Mouse (Mus musculus) ovary, postnatal 14 days (tissue): ENCODE measurements at regions not wholly inside any gene's neighbourhood (a gene's known extent, or its start where the extent isn't known, plus 50 kb on each side); places are given as distances from the start of the nearest gene placed in this dataset.

Experiments
- DNase-seq: peaks from one replicate; pipeline ENCODE4 v3.0.0; 2022; ENCODE audit warnings: low spot score

- no peak for DNase-seq
These were observed 254.0 kb downstream of the Gm12728 start for GRCm38 (mm10) chr4:106043661-106044060.

GRCm38 (mm10) chr4:106048053-106048452 lies 258.4 kb downstream of the Gm12728 start:
- DNase-seq, result no peak

- no peak for DNase-seq
These were observed 259.1 kb downstream of the Gm12728 start for GRCm38 (mm10) chr4:106048797-106049196.

DNA sequence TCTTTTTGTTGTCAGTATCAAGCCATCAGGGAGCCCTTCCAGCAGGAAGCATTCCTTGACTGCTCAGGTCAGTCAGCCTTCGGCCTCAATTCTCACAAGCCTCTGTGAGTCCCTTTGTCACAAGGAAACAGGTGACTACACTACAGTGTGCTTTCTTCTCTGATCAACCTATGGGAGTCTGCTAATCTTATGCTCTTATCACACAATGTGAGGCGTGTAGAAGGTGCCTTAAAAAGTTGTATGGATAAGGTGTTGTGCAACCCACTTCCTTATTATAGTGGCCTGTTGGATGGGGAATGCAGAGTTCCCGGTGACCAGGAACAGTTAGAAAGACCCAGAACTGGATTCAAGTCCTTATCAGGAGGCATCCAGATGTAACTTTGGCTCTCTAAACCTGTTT lies 260.2 kb downstream of the Gm12728 start:
- no peak for DNase-seq

GRCm38 (mm10) chr4:106050297-106050696 lies 260.6 kb downstream of the Gm12728 start:
- no peak for DNase-seq

DNA sequence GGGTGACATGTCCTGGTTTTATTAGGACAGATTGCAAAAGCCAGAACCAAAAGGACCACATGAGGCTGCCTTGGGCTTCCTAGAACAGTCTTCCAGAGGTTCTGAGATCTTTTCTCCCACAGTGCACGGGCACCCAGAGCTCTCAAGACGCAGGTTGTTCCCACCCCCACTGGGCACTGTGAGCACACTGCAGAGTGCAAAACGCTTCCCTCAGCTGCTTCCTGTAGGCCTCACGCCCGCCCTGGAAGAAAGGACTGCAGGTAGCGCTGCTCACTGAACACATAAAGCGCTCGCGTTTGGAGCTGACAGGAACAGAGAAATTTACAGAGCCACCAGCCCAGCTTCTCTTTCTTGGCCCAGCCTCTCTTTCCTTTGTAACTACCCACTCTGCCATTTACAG lies 262.5 kb upstream of the Usp24 start:
- DNase-seq, result no peak

GRCm38 (mm10) chr4:106054324-106054723 lies 261.7 kb upstream of the Usp24 start:
- no peak for DNase-seq

GRCm38 (mm10) chr4:106062651-106063050 lies 253.4 kb upstream of the Usp24 start:
- DNase-seq, result no peak

GRCm38 (mm10) chr4:106063851-106064382 lies 252.1 kb upstream of the Usp24 start:
- DNase-seq, result no peak

DNA sequence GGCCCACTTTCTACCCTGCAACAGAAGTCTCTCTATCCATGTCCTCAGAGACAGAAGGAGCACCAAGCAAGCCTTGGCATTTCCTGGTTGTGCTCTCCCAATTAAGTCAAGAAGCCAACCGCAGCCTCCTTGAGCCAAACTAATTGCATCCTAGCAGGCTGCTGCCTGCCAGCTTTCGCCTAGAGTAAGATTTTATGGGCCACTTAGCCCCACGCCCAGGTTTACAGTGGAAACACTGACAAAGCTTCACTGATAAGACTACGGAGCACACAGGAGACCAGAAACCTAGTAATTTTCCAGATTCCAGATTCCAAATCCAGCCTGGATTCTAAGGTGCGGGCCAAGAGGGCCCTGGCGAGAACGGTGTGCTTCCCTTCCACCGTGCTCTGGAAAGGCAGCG lies 249.0 kb upstream of the Usp24 start:
- no peak for DNase-seq

DNA sequence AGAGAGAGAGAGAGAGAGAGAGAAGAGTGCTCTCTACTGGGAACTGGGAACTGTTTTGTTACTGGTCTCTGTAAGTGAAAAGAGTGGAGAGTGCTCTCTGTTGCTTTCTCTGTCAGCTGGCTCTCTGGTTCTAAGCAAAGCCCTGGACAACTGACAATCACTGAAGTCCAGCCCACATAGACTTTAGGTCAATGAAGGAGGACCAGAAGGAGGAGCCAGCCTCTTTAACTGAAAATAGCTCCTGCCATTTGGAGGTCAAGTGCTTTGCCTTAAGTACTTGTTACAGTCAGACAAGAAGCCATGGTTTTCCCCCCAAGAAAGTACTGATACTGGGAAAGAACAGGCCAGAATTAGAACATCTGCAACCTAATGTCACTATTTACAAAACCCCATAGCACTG lies 232.5 kb upstream of the Usp24 start:
- no peak for DNase-seq

DNA sequence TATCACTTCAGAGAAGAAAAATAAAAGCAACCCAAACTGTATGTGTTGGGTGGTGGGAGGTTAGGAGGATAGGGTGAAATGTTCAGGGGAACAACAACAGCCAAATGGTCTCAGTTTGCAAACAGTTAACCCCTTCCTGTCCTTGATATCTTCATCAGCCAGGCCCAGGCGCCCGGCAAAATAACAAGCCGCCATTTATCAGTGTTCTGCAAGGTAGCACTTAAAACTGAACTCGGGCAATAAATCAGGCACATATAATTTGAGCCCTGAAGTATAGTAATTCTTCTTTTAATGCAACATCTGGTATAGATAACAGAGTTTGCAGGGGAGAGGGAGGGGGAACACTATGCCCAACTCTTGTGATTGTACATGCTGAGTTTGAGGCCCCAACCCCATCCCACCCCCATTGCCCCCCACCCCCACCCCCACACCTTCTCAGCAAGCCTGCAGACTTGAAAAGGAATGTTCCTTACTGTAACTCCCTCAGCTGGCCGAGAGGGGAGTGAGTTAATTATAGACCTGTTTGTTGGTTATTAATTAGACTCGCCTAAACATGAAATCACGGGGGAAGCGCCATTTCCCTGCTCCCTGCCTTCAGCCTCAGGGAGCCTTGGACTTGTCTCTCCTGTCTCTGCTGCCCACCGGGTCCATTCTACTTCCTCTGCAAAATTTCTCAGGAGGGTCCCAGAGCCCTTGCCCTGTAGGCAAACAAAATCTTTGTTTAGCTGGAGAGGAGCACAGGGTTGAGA lies 223.9 kb upstream of the Usp24 start:
- no peak for DNase-seq

DNA sequence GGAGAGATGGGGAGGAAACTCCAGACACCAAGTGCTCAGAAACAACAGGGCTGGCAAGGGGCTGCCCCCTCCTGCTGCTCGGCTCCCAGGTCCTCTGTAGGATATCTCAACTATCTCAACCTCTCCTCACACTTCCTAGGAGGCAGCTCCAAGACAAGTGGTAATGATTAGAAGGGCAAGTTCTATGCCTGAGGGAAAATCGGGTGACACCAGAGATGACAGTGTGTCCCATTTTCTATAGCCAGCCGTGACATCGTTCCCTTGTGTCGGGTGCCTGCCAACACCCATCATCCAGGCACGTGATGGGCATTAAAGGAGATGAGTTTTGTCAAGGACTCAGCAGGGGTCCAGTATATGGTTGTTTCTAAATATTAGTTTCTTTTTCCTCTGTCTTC lies 223.3 kb upstream of the Usp24 start:
- no peak for DNase-seq

GRCm38 (mm10) chr4:106093252-106093651 lies 222.8 kb upstream of the Usp24 start:
- no peak for DNase-seq

DNA sequence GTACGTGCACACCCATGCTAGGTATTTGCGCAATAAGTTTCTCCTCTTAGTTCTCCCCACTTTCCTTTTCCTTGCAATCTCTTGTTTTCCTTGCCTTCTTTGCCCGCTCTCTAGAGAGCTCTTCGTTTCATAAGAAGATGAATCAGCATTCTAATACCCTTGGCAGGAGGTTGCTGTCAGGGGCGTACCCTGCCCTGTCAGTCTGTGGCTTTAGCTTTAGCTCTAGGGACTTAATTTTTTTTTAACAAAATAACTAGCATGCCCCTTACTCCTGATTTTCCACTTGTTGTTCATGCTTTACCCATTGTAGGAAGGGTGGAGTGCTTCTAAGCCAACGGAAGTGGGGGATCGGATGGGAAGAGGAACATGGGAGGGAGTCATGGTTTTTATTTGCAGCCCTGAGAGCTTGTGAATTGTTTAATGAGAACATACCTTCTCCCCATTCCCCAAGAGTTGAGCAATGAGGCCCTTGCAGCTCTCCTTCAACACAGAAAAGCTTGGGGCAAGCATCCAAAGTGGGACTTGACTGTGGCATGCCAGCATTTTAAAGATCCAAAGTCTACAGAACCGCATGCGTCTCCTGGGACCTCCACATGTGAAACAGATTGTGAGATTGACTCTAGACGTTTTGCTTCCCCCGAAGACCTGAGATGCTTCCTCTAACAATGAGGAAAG lies 221.0 kb upstream of the Usp24 start:
- DNase-seq, result no peak

GRCm38 (mm10) chr4:106096130-106096529 lies 219.9 kb upstream of the Usp24 start:
- no peak for DNase-seq

GRCm38 (mm10) chr4:106097846-106098245 lies 218.2 kb upstream of the Usp24 start:
- no peak for DNase-seq

DNA sequence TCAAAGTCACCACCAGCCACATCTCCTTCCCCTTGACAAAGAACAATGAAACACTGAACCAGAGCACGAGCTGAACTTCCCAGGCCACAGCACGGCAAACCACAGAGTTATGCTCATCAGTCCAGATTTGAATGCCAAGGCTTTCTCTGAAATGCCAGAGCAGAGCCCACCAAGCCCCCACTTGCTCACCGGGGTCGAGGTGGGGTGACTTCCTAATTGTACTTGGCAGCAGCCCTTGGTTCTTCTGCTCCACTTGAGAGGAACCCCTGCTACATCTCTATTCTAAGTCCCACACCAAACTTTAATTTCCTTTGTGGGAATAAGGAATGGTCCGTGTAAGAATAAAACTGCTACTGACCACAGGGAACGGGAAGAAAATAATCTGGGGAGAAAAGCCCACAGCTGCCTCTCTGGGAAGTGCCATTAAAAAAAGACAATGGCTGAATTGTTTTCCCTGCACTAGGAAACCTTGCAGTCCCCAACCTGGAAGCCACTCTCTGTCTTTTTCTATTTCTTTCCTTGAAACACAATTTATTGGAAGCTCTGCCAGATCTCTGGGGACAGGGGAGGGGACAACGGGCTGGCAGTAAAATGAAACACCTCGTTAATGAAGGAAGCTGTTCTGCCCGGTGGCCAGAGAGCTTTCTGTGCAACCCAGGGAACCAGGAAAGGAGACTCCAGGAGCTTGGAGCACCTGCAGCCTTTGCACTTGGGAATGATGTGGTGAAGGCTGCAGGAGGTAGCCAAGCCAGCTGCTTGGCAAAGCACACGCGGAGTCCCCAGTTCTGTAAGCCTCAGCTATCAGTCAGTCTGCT lies 215.6 kb upstream of the Usp24 start:
- no peak for DNase-seq

DNA sequence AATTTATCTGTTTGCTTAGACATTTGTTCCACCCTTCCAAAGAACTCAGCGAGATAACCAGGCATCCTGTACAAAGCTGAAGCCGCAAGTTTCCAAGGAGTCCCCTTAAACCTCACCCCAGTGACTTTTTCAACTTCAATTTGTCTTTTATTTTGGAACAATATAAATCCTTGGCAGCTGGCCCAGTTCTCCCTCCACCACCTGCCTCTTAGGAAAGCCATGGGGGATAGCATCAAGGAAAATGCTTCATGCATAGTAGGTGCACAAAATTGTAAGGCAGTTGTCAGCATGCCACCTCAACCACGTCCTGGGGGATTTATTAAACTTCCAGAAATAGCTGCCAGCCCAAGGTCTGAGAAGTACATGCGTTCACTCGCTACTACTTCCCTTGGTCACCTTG lies 214.1 kb upstream of the Usp24 start:
- DNase-seq, result no peak

DNA sequence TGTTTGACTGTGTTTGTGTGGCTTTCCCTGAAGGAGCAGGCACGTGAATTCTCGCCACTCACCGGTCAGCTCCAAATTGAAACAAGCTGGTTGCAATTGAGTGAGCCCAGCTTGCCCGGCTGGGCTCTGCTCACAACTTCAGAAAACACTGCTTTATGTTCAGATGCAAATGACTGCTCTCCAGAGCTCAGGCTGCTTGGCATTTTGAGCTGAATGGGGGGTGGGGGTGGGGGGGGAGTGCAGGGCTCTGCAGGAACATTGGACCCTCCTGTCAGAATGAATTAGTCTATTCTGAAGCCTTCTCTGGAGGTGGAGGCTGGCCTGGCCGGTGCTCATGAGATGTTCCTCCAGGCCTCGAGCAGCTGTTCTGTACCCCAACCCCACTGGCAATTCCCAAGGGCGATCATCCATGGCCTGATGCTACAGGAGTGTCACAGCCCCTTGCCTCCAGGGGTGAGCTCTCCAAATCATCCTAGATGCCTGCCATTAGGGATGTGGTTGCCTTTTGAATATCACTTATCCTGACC lies 213.5 kb upstream of the Usp24 start:
- no peak for DNase-seq

- no peak for DNase-seq
These were observed 212.0 kb upstream of the Usp24 start for GRCm38 (mm10) chr4:106103750-106104635.
